Mouse (Mus musculus): ENCODE measurements around the gene Ctnnbip1. TPM values are rescaled to one million over a fixed set of nuclear protein-coding genes. Genes with fewer than 3 reads are reported as not detected.

Ctnnbip1 gene
- polyA plus RNA-seq (2016; fragmentation: Nextera tagmentation; extraction: Ambion mirVana), result 79.0 and 87.1 TPM in 2 replicates

DNA sequence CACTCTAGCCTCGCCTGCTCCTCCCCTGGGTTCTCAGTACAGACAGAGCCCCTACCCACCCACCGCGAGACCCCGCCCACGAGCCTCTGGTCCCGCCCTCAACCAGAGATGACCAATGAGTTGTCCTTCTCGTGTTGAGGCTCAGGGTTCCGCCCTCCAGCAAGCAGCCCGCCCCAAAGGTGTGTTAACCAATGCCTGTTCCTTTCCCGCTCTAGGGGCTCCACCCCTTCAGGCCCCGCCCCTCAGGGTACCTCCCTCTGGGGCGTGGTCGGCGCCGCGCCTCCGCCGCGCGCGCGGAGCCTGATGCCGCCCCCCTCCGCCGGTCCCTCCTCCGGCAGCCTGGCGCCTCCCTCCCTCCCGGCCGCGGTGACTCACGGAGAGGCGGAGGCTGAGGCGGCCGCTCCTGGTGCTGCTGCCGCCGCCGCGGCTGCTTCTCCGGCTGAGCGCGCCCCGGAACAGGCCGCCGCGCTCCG is at the start of gene Ctnnbip1:
TSS of gene Ctnnbip1 (plus strand) at position 369 of the 473 bp plus-strand sequence.
- Histone ChIP-seq H3K4me2 (replicated peaks) (peak within 1 kb of the TSS; percentile 91), H3K27me3 (no peaks in the 10 kb centered on the region), H3K27ac (peak within 1 kb of the TSS; percentile 73; the same call in 1 of the 2 replicates), H3K9me3 (replicated peaks) (no peaks in the 10 kb centered on the region), H3K9ac (peak within 1 kb of the TSS; percentile 95), H3K36me3 (no peaks in the 10 kb centered on the region), H3K4me3 (peak within 1 kb of the TSS; percentile 90), H3K4me1 (peaks cover 19% of the 10 kb centered on the region)
- under 1% methylated on average over 42 of the region's 46 CpGs for WGBS
- ATAC-seq (ENCODE audit: low FRiP score), result peak; percentile 98

DNA sequence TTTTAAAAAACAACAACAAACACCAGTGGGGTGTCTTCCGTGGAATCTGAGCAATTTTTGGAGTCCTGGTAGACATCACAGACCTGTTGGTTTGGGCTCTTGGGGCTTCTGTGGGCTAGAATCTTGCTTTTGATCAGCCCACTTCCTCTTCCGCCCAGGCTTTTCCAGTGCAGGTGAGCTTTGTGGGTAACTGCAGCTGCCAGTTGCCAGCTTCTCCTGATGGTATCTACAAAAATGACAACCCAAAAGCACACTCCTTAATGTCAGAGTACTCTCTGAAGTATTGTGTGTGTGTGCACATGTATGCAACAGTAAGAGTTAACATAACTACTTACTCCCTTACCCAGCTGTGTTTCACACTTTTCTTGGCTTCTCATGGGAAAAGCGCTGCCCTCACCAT is 48.5 kb upstream of the Ctnnbip1 start:
- no peak overlapping the region for H3K4me2 ChIP-seq (replicated peaks)
- 96% methylated on average over 3 of the region's 3 CpGs for WGBS
- H3K27ac ChIP-seq, result no peak overlapping the region
- H3K4me3 ChIP-seq, result no peak overlapping the region
- H3K36me3 ChIP-seq, result peaks cover 45% of the 10 kb centered on the region
- 0 out of 2 replicates have a peak, but pooled peaks cover 4% of the 10 kb centered on the region for H3K9me3 ChIP-seq (replicated peaks)
- H3K27me3 ChIP-seq, result no peaks in the 10 kb centered on the region
- H3K9ac ChIP-seq, result no peak overlapping the region
- H3K4me1 ChIP-seq, result no peaks in the 10 kb centered on the region
- ATAC-seq (ENCODE audit: low FRiP score), result no peak

- Histone ChIP-seq H3K36me3 (peaks cover 27% of the 10 kb centered on the region), H3K4me3 (no peak overlapping the region), H3K4me2 (replicated peaks) (no peak overlapping the region), H3K27me3 (no peaks in the 10 kb centered on the region; the same call in 1 of the 2 replicates), H3K9me3 (replicated peaks) (0 out of 2 replicates have a peak, but pooled peaks cover 4% of the 10 kb centered on the region), H3K4me1 (no peaks in the 10 kb centered on the region), H3K9ac (no peak overlapping the region), H3K27ac (no peak overlapping the region)
- ATAC-seq (ENCODE audit: low FRiP score), result no peak
- WGBS, result 84% methylated on average over 7 of the region's 7 CpGs
Measured at GRCm38 (mm10) chr4:149475096-149475495, 42.9 kb upstream of the Ctnnbip1 start.

DNA sequence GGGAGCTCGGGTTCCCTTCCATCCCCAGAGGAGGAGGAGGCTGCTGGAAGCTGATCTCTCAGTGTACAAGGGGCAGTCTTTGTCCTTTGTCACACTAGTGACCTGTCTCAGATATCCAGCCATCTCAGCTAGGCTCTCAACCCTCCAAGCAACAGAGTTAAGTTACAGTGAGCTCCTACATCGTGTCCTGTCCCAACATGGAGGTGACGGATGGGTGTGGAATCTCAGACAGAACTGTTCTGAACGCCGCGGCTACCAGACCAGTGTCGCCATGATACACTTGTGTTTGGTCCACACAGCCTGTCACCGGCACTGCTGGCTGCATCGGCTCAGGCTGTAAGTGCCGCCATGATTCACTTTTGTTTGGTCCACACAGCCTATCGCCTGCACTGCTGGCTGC is 41.0 kb upstream of the Ctnnbip1 start, which contains the start of gene Tmem274:
TSS of gene Tmem274 (plus strand) at position 301 of the 400 bp plus-strand sequence.
- Histone ChIP-seq H3K4me1 (no peaks in the 10 kb centered on the region), H3K4me2 (replicated peaks) (no peak within 1 kb of the TSS), H3K36me3 (peaks cover 22% of the 10 kb centered on the region), H3K27ac (no peak within 1 kb of the TSS), H3K4me3 (no peak within 1 kb of the TSS), H3K9me3 (replicated peaks) (0 out of 2 replicates have a peak, but pooled peaks cover 4% of the 10 kb centered on the region), H3K27me3 (no peaks in the 10 kb centered on the region; the same call in 1 of the 2 replicates), H3K9ac (no peak within 1 kb of the TSS)
- WGBS, result 86% methylated on average over 11 of the region's 11 CpGs
- no peak for ATAC-seq (ENCODE audit: low FRiP score)

GRCm38 (mm10) chr4:149484566-149484965 is 33.5 kb upstream of the Ctnnbip1 start:
- peak overlapping the region; percentile 66 for H3K27ac ChIP-seq
- peak; percentile 4; the same call in 1 of the 2 replicates for ATAC-seq (ENCODE audit: low FRiP score)
- WGBS, result 45% methylated on average over 3 of the region's 3 CpGs
- no peaks in the 10 kb centered on the region for H3K27me3 ChIP-seq
- H3K4me1 ChIP-seq, result peaks cover 12% of the 10 kb centered on the region
- peak overlapping the region; percentile 64 for H3K9ac ChIP-seq
- peak overlapping the region; percentile 84 for H3K4me2 ChIP-seq (replicated peaks)
- peak overlapping the region; percentile 57 for H3K4me3 ChIP-seq
- peaks cover 29% of the 10 kb centered on the region for H3K36me3 ChIP-seq
- no peaks in the 10 kb centered on the region for H3K9me3 ChIP-seq (replicated peaks)

DNA sequence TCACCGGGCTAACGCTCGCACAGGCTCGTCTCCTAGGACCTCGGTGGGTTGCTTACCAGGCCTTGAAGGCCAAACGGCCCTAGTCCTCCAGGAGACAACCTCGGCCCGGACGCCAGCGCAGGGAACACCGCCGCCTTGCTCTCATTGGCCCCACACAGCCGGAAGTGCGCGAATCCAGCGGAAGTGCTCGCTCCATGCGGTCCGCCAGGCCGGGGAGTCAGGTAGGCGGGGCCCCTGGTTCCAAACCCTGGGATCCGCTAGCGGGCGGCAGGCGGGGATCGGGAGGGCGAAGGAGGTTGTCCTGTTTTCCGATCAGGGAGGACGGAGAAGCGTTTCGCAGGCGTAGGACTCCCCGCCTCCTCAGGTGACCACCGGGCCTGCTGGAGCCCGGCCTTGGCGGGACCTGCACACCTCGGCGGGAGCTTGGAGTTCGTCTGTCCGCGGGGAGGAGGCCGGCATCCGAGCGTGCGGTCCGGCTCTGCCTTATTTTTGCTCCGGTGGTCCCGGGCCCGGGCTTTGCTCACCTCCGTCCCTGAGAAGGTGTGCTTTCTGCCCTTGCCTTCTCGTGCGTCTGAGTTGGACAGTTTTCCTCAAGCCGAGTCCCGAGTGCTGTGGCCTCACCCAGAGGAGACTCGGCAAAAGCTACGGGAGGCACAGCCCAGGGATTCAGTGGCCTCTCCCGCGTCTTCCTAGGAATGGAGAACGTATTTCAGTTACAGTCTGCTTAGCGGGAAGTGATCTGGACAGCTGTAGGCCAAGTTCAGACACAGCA is 32.8 kb upstream of the Ctnnbip1 start, which contains the start of the genes Nmnat1 and Lzic:
TSS of gene Nmnat1 (minus strand) at position 150 of the 772 bp plus-strand sequence.
TSS of gene Lzic (plus strand) at position 177 of the 772 bp plus-strand sequence.
- Histone ChIP-seq H3K9ac (peak within 1 kb of the TSS; percentile 64), H3K4me1 (peaks cover 12% of the 10 kb centered on the region), H3K4me3 (peak within 1 kb of the TSS; percentile 57), H3K9me3 (replicated peaks) (no peaks in the 10 kb centered on the region), H3K36me3 (peaks cover 35% of the 10 kb centered on the region), H3K27me3 (no peaks in the 10 kb centered on the region), H3K4me2 (replicated peaks) (peak within 1 kb of the TSS; percentile 84), H3K27ac (peak within 1 kb of the TSS; percentile 66)
- WGBS, result under 1% methylated on average over 60 of the region's 60 CpGs
- peak; percentile 98 for ATAC-seq (ENCODE audit: low FRiP score)

- Histone ChIP-seq H3K4me2 (replicated peaks) (peak overlapping the region; percentile 84), H3K9ac (peak overlapping the region; percentile 64), H3K4me1 (peaks cover 12% of the 10 kb centered on the region), H3K9me3 (replicated peaks) (no peaks in the 10 kb centered on the region), H3K36me3 (peaks cover 38% of the 10 kb centered on the region), H3K27me3 (no peaks in the 10 kb centered on the region), H3K4me3 (peak overlapping the region; percentile 57), H3K27ac (peak overlapping the region; percentile 66; the same call in 1 of the 2 replicates)
- ATAC-seq (ENCODE audit: low FRiP score), result peak; percentile 33; the same call in 1 of the 2 replicates
- WGBS, result 1% methylated on average over 10 of the region's 10 CpGs
Measured at GRCm38 (mm10) chr4:149485825-149486206, 32.2 kb upstream of the Ctnnbip1 start.

- peaks cover 12% of the 10 kb centered on the region for H3K4me1 ChIP-seq
- no peak overlapping the region for H3K4me2 ChIP-seq (replicated peaks)
- ATAC-seq (ENCODE audit: low FRiP score), result no peak
- no peaks in the 10 kb centered on the region for H3K27me3 ChIP-seq
- peaks cover 55% of the 10 kb centered on the region for H3K36me3 ChIP-seq
- H3K9ac ChIP-seq, result no peak overlapping the region
- H3K4me3 ChIP-seq, result no peak overlapping the region
- 93% methylated on average over 12 of the region's 12 CpGs for whole genome bisulfite sequencing
- H3K27ac ChIP-seq, result no peak overlapping the region
- no peaks in the 10 kb centered on the region for H3K9me3 ChIP-seq (replicated peaks)
Measured at GRCm38 (mm10) chr4:149487729-149488128, 30.3 kb upstream of the Ctnnbip1 start.

DNA sequence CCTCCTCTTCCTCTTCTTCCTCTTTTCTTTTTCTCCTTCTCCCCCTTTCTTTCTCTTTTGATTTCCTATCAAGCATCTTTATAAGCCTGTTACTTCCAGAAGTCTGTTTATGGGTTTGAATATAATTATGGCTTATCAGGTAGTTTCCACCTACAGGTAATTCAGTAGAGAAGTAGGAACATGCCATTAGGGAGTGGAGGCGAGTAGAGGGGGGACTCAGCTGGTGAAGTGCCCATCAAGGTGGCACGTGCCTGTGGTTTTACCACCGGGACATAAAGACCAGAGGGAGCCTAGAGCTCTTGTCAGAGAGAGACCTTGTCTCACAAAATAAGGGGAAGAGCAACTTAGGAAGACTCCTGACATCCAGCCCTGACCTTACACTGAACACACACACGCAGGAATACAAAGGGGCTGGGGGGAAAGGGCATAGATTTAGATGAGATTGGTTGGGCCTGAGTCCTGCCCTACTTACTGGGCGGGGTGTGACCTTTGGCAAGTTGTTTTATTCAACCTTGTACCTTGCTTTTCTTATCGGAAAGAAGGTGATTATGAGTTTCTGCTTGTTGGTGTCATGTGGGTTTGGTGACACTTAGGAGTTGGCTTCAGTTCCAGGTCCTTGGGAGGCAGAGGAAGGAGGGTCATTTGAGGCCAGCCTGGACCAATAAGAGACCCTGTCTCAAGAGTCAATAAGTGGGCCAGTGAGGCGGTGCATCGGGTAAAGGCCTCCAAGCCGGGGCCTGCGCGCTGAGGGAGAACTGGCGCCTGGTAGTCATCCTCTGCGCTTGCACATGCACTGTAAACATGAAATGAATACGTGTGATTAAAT is 28.4 kb upstream of the Ctnnbip1 start:
- Histone ChIP-seq H3K9ac (no peak overlapping the region), H3K9me3 (replicated peaks) (no peaks in the 10 kb centered on the region), H3K27me3 (no peaks in the 10 kb centered on the region), H3K4me2 (replicated peaks) (no peak overlapping the region), H3K4me1 (peaks cover 9% of the 10 kb centered on the region), H3K4me3 (no peak overlapping the region), H3K36me3 (peaks cover 71% of the 10 kb centered on the region), H3K27ac (no peak overlapping the region)
- 97% methylated on average over 14 of the region's 14 CpGs for WGBS
- ATAC-seq (ENCODE audit: low FRiP score), result no peak

GRCm38 (mm10) chr4:149491151-149491550 is 26.9 kb upstream of the Ctnnbip1 start:
- Histone ChIP-seq H3K4me1 (peaks cover 9% of the 10 kb centered on the region), H3K27ac (no peak overlapping the region), H3K27me3 (no peaks in the 10 kb centered on the region), H3K36me3 (peaks cover 84% of the 10 kb centered on the region), H3K9ac (no peak overlapping the region), H3K4me2 (replicated peaks) (no peak overlapping the region), H3K9me3 (replicated peaks) (no peaks in the 10 kb centered on the region), H3K4me3 (no peak overlapping the region)
- 98% methylated on average over 3 of the region's 3 CpGs for WGBS
- ATAC-seq (ENCODE audit: low FRiP score), result no peak

DNA sequence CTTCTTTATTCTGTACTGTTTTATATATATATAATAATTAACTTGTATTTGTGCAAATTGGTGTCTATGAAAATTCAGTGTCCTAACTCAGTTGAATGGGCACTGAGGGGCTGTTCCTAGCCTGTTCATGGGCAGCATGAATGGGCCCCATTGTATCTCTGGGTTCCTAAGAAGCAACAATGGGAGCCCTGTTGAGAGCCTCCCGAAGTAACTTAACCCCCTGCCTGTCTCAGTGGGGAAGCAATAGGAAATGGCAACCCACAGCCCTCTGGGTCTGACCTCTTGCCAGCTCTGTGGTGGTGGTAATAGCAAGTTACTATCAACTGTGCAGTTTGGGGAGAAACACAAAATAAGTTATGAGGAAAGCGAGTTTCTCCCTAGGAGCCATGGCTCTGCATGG is 21.4 kb upstream of the Ctnnbip1 start:
- Histone ChIP-seq H3K4me2 (replicated peaks) (no peak overlapping the region), H3K27ac (peak overlapping the region; percentile 80), H3K4me3 (no peak overlapping the region), H3K4me1 (peaks cover 13% of the 10 kb centered on the region), H3K9me3 (replicated peaks) (no peaks in the 10 kb centered on the region), H3K36me3 (peaks cover 73% of the 10 kb centered on the region), H3K9ac (no peak overlapping the region), H3K27me3 (no peaks in the 10 kb centered on the region)
- 9% methylated on average over 2 of the region's 2 CpGs for WGBS
- peak; percentile 73; the same call in 1 of the 2 replicates for ATAC-seq (ENCODE audit: low FRiP score)

GRCm38 (mm10) chr4:149498901-149499300 is 19.1 kb upstream of the Ctnnbip1 start:
- peaks cover 13% of the 10 kb centered on the region for H3K4me1 ChIP-seq
- no peak overlapping the region for H3K4me3 ChIP-seq
- H3K27ac ChIP-seq, result no peak overlapping the region
- peaks cover 64% of the 10 kb centered on the region for H3K36me3 ChIP-seq
- no peak for ATAC-seq (ENCODE audit: low FRiP score)
- no peaks in the 10 kb centered on the region for H3K9me3 ChIP-seq (replicated peaks)
- 85% methylated on average over 8 of the region's 8 CpGs for WGBS
- no peak overlapping the region for H3K4me2 ChIP-seq (replicated peaks)
- H3K9ac ChIP-seq, result no peak overlapping the region
- H3K27me3 ChIP-seq, result no peaks in the 10 kb centered on the region

Measured in hindbrain, embryonic 12.5 days (tissue).